Mouse (Mus musculus): ENCODE measurements around the gene Dpm1. TPM values are rescaled to one million over a fixed set of nuclear protein-coding genes. Genes with fewer than 3 reads are reported as not detected.

Dpm1 gene
- polyA plus RNA-seq, 1 experiment from 2014 or later: 85.3 TPM

DNA sequence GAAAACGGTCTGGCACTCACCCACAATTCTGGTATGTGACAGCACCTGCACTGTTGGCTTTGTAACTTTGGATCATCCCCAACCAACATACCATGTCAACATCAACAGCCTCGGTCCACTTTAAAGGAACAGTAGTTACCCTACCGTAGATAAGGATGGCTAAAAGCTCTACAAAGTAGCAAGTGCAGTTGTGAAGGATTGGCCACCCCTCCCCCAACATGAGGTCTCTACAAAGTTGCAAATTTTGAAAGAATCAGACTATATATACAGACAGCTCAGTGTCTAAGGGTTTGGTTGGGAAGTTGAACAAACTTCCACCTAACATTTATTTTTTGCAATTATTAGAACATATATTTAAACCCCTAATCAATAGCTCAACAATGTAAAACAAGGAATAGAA, 22.5 kb downstream of the Dpm1 start:
- Histone ChIP-seq H3K36me3 (peaks cover 62% of the 10 kb centered on the region), H3K9ac (no peak overlapping the region), H3K27me3 (no peaks in the 10 kb centered on the region), H3K4me2 (replicated peaks) (peak overlapping the region; percentile 88), H3K27ac (peak overlapping the region; percentile 99; the same call in 1 of the 2 replicates), H3K9me3 (no peaks in the 10 kb centered on the region), H3K4me3 (0 out of 2 replicates have a peak overlapping the region, but pooled peaks have one; percentile 100), H3K4me1 (peaks cover 19% of the 10 kb centered on the region)
- 92% methylated on average over 3 of the region's 3 CpGs for WGBS
- no peak for ATAC-seq (ENCODE audit: low FRiP score, low read depth)

GRCm38 (mm10) chr2:168206725-168207644, 23.4 kb downstream of the Dpm1 start, which contains the start of gene Adnp:
Adnp (minus strand) TSS chr2:168207112.
- peak; percentile 92 for ATAC-seq (ENCODE audit: low FRiP score, low read depth)
- H3K4me2 ChIP-seq (replicated peaks): peak within 1 kb of the TSS; percentile 88
- peak within 1 kb of the TSS; percentile 100 for H3K4me3 ChIP-seq
- H3K27ac ChIP-seq: peak within 1 kb of the TSS; percentile 99
- peaks cover 57% of the 10 kb centered on the region for H3K36me3 ChIP-seq
- WGBS: under 1% methylated on average over 71 of the region's 89 CpGs
- peaks cover 24% of the 10 kb centered on the region for H3K4me1 ChIP-seq
- no peaks in the 10 kb centered on the region for H3K27me3 ChIP-seq
- H3K9me3 ChIP-seq: no peaks in the 10 kb centered on the region
- H3K9ac ChIP-seq: peak within 1 kb of the TSS; percentile 100

GRCm38 (mm10) chr2:168205681-168206631, 24.4 kb downstream of the Dpm1 start:
- no peak; the same call in 1 of the 2 replicates for ATAC-seq (ENCODE audit: low FRiP score, low read depth)
- WGBS: under 1% methylated on average over 37 of the region's 49 CpGs

GRCm38 (mm10) chr2:168205265-168205664, 25.1 kb downstream of the Dpm1 start:
- peak overlapping the region; percentile 88 for H3K4me2 ChIP-seq (replicated peaks)
- no peaks in the 10 kb centered on the region for H3K9me3 ChIP-seq
- peaks cover 38% of the 10 kb centered on the region for H3K4me1 ChIP-seq
- H3K27ac ChIP-seq: peak overlapping the region; percentile 99
- ATAC-seq (ENCODE audit: low FRiP score, low read depth): peak; percentile 45
- H3K27me3 ChIP-seq: no peaks in the 10 kb centered on the region
- peak overlapping the region; percentile 100 for H3K9ac ChIP-seq
- peaks cover 50% of the 10 kb centered on the region for H3K36me3 ChIP-seq
- WGBS: 4% methylated on average over 6 of the region's 6 CpGs
- H3K4me3 ChIP-seq: peak overlapping the region; percentile 100

More at GRCm38 (mm10) chr2:168205681-168206631, 24.4 kb downstream of the Dpm1 start:
- peak overlapping the region; percentile 99 for H3K27ac ChIP-seq
- H3K4me2 ChIP-seq (replicated peaks): peak overlapping the region; percentile 88
- no peaks in the 10 kb centered on the region for H3K9me3 ChIP-seq
- H3K4me1 ChIP-seq: peaks cover 31% of the 10 kb centered on the region
- H3K9ac ChIP-seq: peak overlapping the region; percentile 100
- H3K36me3 ChIP-seq: peaks cover 52% of the 10 kb centered on the region
- no peaks in the 10 kb centered on the region for H3K27me3 ChIP-seq
- peak overlapping the region; percentile 100 for H3K4me3 ChIP-seq

DNA sequence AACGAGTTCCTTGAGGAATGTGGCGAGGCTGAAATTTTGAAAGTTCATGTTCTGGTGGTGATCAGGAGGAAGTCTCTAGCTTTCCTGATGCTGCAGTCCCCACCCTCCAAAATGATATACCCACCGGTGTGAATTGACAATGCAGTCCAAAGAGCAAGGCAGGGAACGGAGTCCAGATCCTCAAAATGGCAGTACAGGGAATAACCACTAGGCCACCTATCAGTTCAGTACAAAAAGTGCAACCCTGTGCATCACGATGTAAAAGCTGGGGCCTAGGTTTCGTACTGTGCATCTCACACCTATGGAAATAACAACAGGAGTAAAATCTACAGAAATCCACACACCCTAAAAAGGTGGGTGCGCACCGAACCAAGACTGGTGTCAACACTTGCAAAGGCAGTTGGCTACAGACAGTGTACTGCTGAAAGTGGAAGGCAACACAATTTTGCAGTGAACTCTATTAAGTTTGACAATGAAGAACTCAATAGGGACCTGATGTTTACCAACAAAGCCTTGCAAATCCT, 25.9 kb downstream of the Dpm1 start:
- WGBS: 83% methylated on average over 8 of the region's 8 CpGs
- Histone ChIP-seq H3K4me2 (replicated peaks) (peak overlapping the region; percentile 88), H3K9ac (peak overlapping the region; percentile 100), H3K4me3 (peak overlapping the region; percentile 100), H3K27ac (no peak overlapping the region), H3K36me3 (peaks cover 46% of the 10 kb centered on the region), H3K9me3 (no peaks in the 10 kb centered on the region), H3K4me1 (peaks cover 44% of the 10 kb centered on the region), H3K27me3 (no peaks in the 10 kb centered on the region)
- no peak for ATAC-seq (ENCODE audit: low FRiP score, low read depth)

DNA sequence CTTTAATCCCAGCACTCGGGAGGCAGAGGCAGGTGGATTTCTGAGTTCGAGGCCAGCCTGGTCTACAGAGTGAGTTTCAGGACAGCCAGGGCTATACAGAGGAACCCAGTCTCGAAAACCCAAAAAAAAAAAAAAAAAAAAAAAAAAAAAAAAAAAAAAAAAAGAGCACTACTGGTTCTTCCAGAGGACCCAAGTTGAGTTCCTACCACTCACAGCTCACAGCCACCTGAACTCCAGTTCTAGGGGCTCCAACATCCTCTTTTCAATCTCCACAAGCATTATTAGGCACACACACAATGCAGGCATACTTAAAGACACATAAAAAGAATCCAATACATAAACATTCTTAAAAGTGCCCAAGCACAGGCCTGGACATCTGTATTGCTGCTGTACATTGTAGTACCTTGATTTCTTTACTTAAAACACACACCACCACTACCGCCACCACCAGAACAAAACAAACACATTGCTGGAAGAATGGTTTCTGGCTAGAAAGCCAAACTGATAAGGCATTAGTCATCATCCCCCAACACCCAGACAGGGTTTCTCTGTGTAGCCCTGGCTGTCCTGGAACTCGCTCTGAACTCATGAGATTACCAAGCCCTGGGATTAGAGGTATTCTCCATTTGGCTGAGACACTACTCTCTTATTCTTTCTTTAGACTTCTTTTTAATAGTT, 30.2 kb downstream of the Dpm1 start:
- H3K27ac ChIP-seq: no peak overlapping the region
- H3K27me3 ChIP-seq: no peaks in the 10 kb centered on the region
- WGBS: 86% methylated on average over 4 of the region's 5 CpGs
- ATAC-seq (ENCODE audit: low FRiP score, low read depth): no peak
- H3K4me1 ChIP-seq: peaks cover 72% of the 10 kb centered on the region
- H3K4me2 ChIP-seq (replicated peaks): no peak overlapping the region
- peaks cover 54% of the 10 kb centered on the region for H3K36me3 ChIP-seq
- no peaks in the 10 kb centered on the region for H3K9me3 ChIP-seq
- no peak overlapping the region for H3K9ac ChIP-seq
- H3K4me3 ChIP-seq: no peak overlapping the region

DNA sequence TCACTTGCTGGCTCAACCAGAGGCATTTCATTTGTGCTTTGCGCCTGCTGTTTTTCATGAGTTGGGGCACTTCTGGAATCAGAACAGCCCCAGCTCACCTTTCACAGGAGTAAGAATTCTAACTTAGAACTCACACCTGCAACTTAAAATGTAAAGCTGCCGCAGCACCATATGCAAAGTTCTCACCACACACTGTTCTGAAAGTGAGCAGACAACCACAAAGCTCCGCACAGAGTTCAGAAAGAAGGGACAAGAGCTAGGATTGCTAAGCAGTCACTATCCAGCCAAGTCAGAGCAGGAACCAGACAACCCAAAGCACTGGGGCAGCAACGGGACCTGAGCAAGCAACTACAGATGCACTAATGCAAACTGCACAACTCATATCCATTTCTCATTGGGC, 30.9 kb downstream of the Dpm1 start:
- H3K27ac ChIP-seq: no peak overlapping the region; the same call in 1 of the 2 replicates

DNA sequence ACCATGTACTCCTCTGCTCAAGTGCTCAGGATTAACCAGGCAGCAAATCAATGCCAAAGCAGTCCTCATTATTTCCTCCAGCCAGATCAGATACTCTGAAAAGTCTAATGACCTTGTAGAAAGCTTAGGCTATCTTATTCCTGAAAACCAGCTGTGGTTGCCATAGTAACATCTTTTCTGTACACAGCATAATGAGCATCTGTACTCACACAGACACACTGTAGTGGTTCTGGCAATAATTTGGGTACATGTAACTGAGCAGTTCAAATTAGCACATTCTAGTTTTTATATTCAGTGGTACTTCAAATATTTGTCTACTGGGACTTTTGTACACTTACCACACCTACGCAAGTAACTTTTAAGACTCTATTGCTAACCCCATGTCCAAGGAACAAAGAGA, 32.0 kb downstream of the Dpm1 start:
- Histone ChIP-seq H3K4me2 (replicated peaks) (no peak overlapping the region), H3K36me3 (peaks cover 39% of the 10 kb centered on the region), H3K27ac (no peak overlapping the region), H3K9me3 (no peaks in the 10 kb centered on the region), H3K27me3 (no peaks in the 10 kb centered on the region), H3K4me1 (peaks cover 62% of the 10 kb centered on the region), H3K9ac (no peak overlapping the region), H3K4me3 (no peak overlapping the region)
- 72% methylated on average over 1 of the region's 1 CpGs for WGBS
- ATAC-seq (ENCODE audit: low FRiP score, low read depth): no peak

More for the DNA sequence above, 30.9 kb downstream of the Dpm1 start:
- H3K4me1 ChIP-seq: peaks cover 66% of the 10 kb centered on the region
- peaks cover 48% of the 10 kb centered on the region for H3K36me3 ChIP-seq
- no peak overlapping the region for H3K4me3 ChIP-seq
- 82% methylated on average over 4 of the region's 4 CpGs for WGBS
- H3K9ac ChIP-seq: no peak overlapping the region
- H3K4me2 ChIP-seq (replicated peaks): peak overlapping the region; percentile 42
- H3K9me3 ChIP-seq: no peaks in the 10 kb centered on the region
- no peak for ATAC-seq (ENCODE audit: low FRiP score, low read depth)
- H3K27me3 ChIP-seq: no peaks in the 10 kb centered on the region

DNA sequence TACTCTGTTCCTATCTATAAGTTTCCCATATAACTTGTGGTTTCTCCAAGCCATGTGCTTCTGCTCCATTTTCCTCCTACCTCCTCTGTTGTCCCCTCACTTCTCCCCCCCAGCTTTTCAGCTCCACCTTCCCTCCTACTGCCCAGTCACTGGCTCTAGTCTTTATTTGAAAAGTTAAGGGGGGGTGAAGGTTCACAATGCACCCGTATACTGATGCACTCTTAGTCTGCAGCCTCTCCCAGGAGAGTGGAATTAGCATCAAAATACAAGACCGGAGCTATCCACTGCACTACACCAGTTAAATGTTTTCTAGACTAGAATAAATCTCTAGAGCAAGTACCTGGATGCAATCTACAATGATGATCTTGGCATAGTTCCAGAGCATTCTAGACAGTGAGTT, 34.7 kb downstream of the Dpm1 start:
- Histone ChIP-seq H3K9ac (no peak overlapping the region), H3K27me3 (no peaks in the 10 kb centered on the region), H3K4me2 (replicated peaks) (no peak overlapping the region), H3K4me1 (peaks cover 69% of the 10 kb centered on the region), H3K4me3 (no peak overlapping the region), H3K27ac (no peak overlapping the region), H3K9me3 (no peaks in the 10 kb centered on the region), H3K36me3 (peaks cover 31% of the 10 kb centered on the region)
- WGBS: 70% methylated on average over 2 of the region's 2 CpGs
- no peak for ATAC-seq (ENCODE audit: low FRiP score, low read depth)

GRCm38 (mm10) chr2:168193685-168194084, 36.7 kb downstream of the Dpm1 start:
- H3K9ac ChIP-seq: no peak overlapping the region
- ATAC-seq (ENCODE audit: low FRiP score, low read depth): no peak
- H3K4me2 ChIP-seq (replicated peaks): no peak overlapping the region
- H3K27ac ChIP-seq: no peak overlapping the region
- H3K9me3 ChIP-seq: no peaks in the 10 kb centered on the region
- H3K4me3 ChIP-seq: no peak overlapping the region
- H3K27me3 ChIP-seq: no peaks in the 10 kb centered on the region
- 75% methylated on average over 2 of the region's 2 CpGs for WGBS
- peaks cover 64% of the 10 kb centered on the region for H3K4me1 ChIP-seq
- H3K36me3 ChIP-seq: peaks cover 25% of the 10 kb centered on the region

- Histone ChIP-seq H3K36me3 (peaks cover 29% of the 10 kb centered on the region), H3K4me3 (no peak overlapping the region), H3K9ac (no peak overlapping the region), H3K27ac (no peak overlapping the region), H3K4me2 (replicated peaks) (no peak overlapping the region), H3K27me3 (no peaks in the 10 kb centered on the region), H3K4me1 (peaks cover 52% of the 10 kb centered on the region), H3K9me3 (no peaks in the 10 kb centered on the region)
- WGBS: 79% methylated on average over 2 of the region's 2 CpGs
- ATAC-seq (ENCODE audit: low FRiP score, low read depth): no peak
These were observed 38.5 kb downstream of the Dpm1 start for GRCm38 (mm10) chr2:168191856-168192255.

Data from limb, embryonic 13.5 days (tissue).